Mouse (Mus musculus) limb, embryonic 14.5 days (tissue): ENCODE data around the gene Lrp3. TPM values are rescaled to one million over a fixed set of nuclear protein-coding genes. Genes with fewer than 3 reads are reported as not detected.

Experiments
- ATAC-seq: fragments of 200-750 bp; cut with Nextera tagmentation; 2 replicates; pipeline ENCODE4 v1.8.0; 2017; ENCODE audit warnings: low read depth, moderate number of reproducible peaks, moderate TSS enrichment; ENCODE audit not compliant: low FRiP score
- DNase-seq: peaks from one replicate; pipeline ENCODE4 v3.0.0-alpha.2; 2015; ENCODE audit warnings: low spot score
- H3K27ac ChIP-seq: fragments of 300-500 bp; sonication (generic); replicated peaks from 2 replicates; pipeline ENCODE4 v1.5.1; 2014; ENCODE audit warnings: low read depth, mild to moderate bottlenecking, low read length, moderate library complexity, mixed read lengths
- H3K27me3 ChIP-seq: fragments of 300-500 bp; sonication (generic); 2 replicates; pipeline ENCODE4 v1.6.1; 2014; ENCODE audit warnings: low read length, mixed read lengths; ENCODE audit not compliant: control insufficient read depth, insufficient read depth
- H3K36me3 ChIP-seq: fragments of 300-500 bp; sonication (generic); 2 replicates; pipeline ENCODE4 v1.6.1; 2014; ENCODE audit warnings: mild to moderate bottlenecking, low read length, moderate library complexity, mixed read lengths; ENCODE audit not compliant: control insufficient read depth, insufficient read depth
- H3K4me1 ChIP-seq: fragments of 300-500 bp; sonication (generic); 2 replicates; pipeline ENCODE4 v1.6.1; 2014; ENCODE audit warnings: antibody characterized with exemption, low read length, mixed read lengths; ENCODE audit not compliant: control insufficient read depth, insufficient read depth
- H3K4me2 ChIP-seq: fragments of 300-500 bp; sonication (generic); replicated peaks from 2 replicates; pipeline ENCODE4 v1.6.1; 2014; ENCODE audit warnings: low read depth, mild to moderate bottlenecking, low read length, moderate library complexity; ENCODE audit not compliant: severe bottlenecking
- H3K4me3 ChIP-seq: fragments of 300-500 bp; sonication (generic); replicated peaks from 2 replicates; pipeline ENCODE4 v1.5.1; 2014; ENCODE audit warnings: low read length
- H3K9ac ChIP-seq: fragments of 300-500 bp; sonication (generic); 2 replicates; pipeline ENCODE4 v1.6.1; 2014; ENCODE audit warnings: mild to moderate bottlenecking, low read depth, low read length, moderate library complexity; ENCODE audit not compliant: severe bottlenecking
- H3K9me3 ChIP-seq: fragments of 300-500 bp; sonication (generic); 2 replicates; pipeline ENCODE4 v1.6.1; 2016; ENCODE audit warnings: low read length; ENCODE audit not compliant: control insufficient read depth
- POLR2A ChIP-seq: fragments of 200-500 bp; IDR thresholded peaks from 2 replicates; pipeline ENCODE4 v1.8.0; 2012; ENCODE audit warnings: inconsistent platforms, mild to moderate bottlenecking, moderate library complexity, borderline replicate concordance; ENCODE audit not compliant: insufficient read depth, insufficient read length; ENCODE audit errors: extremely low read depth
- WGBS: fragments of 180-500 bp; shearing (Covaris S2); extraction: QIAGEN DNeasy Blood & Tissue Kit; methylation state at CpG from one replicate; pipeline ENCODE4 v1.1.7; 2014; 5-methylcytosine and 5-hydroxymethylcytosine counted together
- polyA plus RNA-seq, 2 experiments: library from polyadenylated mRNA; depleted of rRNA in 1 of 2; stranded (reverse) in 1 of 2; unstranded in 1 of 2; fragments of >200 nt; fragmentation: Nextera tagmentation in 1 of 2; extraction: Ambion mirVana in 1 of 2; gene quantifications; 2 replicates each; pipeline versions ENCODE4 v1.2.1 to v1.2.3; 2012 to 2014

Lrp3 gene
- polyA plus RNA-seq, 2 experiments = 11.7 to 31.7 TPM

DNA sequence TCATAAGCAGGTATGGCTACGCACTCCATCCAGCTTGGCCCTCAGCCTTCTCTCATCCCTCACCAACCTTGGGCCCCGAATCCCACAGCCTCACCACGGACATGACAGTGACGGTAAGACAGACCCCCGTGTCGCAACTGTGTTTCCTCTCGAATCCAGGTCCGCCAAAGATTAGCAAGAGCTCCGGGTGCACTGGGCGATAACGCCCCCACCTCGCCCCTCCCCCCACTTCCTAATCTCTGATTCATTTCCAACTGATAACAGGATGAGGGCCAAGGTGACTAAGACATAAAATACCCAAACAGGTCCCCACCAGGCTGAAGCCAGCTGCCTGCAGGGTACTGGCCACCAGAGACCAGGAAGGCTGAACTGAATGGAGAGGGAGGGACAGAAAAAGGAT lies 60.8 kb downstream of the Lrp3 start:
- Histone ChIP-seq H3K36me3 (no peaks in the 10 kb centered on the region), H3K4me2 (no peak overlapping the region), H3K27me3 (no peaks in the 10 kb centered on the region), H3K9me3 (no peaks in the 10 kb centered on the region), H3K27ac (no peak overlapping the region), H3K4me1 (0 out of 2 replicates have a peak, but pooled peaks cover 2% of the 10 kb centered on the region), H3K4me3 (no peak overlapping the region), H3K9ac (no peak overlapping the region)
- ATAC-seq (no peak), DNase-seq (no peak)
- TF ChIP-seq POLR2A = no peak
- WGBS = 75% methylated on average over 12 of the region's 12 CpGs

DNA sequence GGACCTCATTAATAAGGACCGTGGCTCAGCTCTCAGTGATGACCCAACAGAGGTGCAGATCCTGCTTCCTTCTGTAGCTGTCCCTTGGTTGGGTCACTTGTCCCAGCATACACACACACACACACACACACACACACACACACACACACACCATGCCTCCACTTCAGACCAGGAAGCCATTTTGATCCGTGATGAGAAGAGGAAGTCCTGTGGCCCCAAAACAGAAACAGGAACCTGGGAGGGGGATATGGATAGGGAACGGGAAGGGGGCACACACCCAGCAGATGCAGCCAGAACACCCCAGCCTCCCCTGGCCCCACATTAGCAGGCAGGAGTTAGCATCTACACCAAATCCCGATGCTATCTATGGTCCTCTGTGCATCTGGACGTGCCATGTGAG lies 64.4 kb downstream of the Lrp3 start:
- H3K4me1 ChIP-seq = peaks cover 6% of the 10 kb centered on the region; the same call in 1 of the 2 replicates
- no peaks in the 10 kb centered on the region for H3K9me3 ChIP-seq
- no peak for DNase-seq
- no peak for TF ChIP-seq POLR2A
- H3K27ac ChIP-seq = no peak overlapping the region
- ATAC-seq = no peak
- no peak overlapping the region for H3K9ac ChIP-seq
- H3K27me3 ChIP-seq = no peaks in the 10 kb centered on the region
- no peaks in the 10 kb centered on the region for H3K36me3 ChIP-seq
- H3K4me3 ChIP-seq = no peak overlapping the region
- 76% methylated on average over 5 of the region's 5 CpGs for WGBS
- no peak overlapping the region for H3K4me2 ChIP-seq

Other genes starting within 250 kb of the Lrp3 start
- 18.1 and 27.6 TPM in 2 replicates for gene Cebpg, start 158.9 kb downstream of the Lrp3 start, polyA plus RNA-seq (2012; rRNA removed)
- gene Cebpg, start 158.9 kb downstream of the Lrp3 start, polyA plus RNA-seq (2014; fragmentation: Nextera tagmentation; extraction: Ambion mirVana) = 39.3 and 41.6 TPM in 2 replicates
- 23.6 and 25.4 TPM in 2 replicates for gene Cebpa, start 96.2 kb downstream of the Lrp3 start, polyA plus RNA-seq (2012; rRNA removed)
- 13.0 and 14.6 TPM in 2 replicates for gene Cebpa, start 96.2 kb downstream of the Lrp3 start, polyA plus RNA-seq (2014; fragmentation: Nextera tagmentation; extraction: Ambion mirVana)
- 7.5 and 9.1 TPM in 2 replicates for gene Slc7a10, start 29.1 kb downstream of the Lrp3 start, polyA plus RNA-seq (2012; rRNA removed)
- 2.7 and 3.2 TPM in 2 replicates for gene Slc7a10, start 29.1 kb downstream of the Lrp3 start, polyA plus RNA-seq (2014; fragmentation: Nextera tagmentation; extraction: Ambion mirVana)
- 10.2 and 12.8 TPM in 2 replicates for gene Gpatch1, start 102.9 kb upstream of the Lrp3 start, polyA plus RNA-seq (2012; rRNA removed)
- 15.8 and 21.2 TPM in 2 replicates for gene Gpatch1, start 102.9 kb upstream of the Lrp3 start, polyA plus RNA-seq (2014; fragmentation: Nextera tagmentation; extraction: Ambion mirVana)
- 1.8 and 2.5 TPM in 2 replicates for gene Rhpn2, start 118.7 kb upstream of the Lrp3 start, polyA plus RNA-seq (2012; rRNA removed)
- 1.7 and 2.0 TPM in 2 replicates for gene Rhpn2, start 118.7 kb upstream of the Lrp3 start, polyA plus RNA-seq (2014; fragmentation: Nextera tagmentation; extraction: Ambion mirVana)
- gene Faap24, start 181.3 kb upstream of the Lrp3 start, polyA plus RNA-seq (2012; rRNA removed) = 5.1 and 5.7 TPM in 2 replicates
- 13.0 and 14.3 TPM in 2 replicates for gene Faap24, start 181.3 kb upstream of the Lrp3 start, polyA plus RNA-seq (2014; fragmentation: Nextera tagmentation; extraction: Ambion mirVana)
- 25.8 and 32.9 TPM in 2 replicates for gene Cep89, start 181.5 kb upstream of the Lrp3 start, polyA plus RNA-seq (2012; rRNA removed)
- gene Cep89, start 181.5 kb upstream of the Lrp3 start, polyA plus RNA-seq (2014; fragmentation: Nextera tagmentation; extraction: Ambion mirVana) = 25.7 and 28.0 TPM in 2 replicates
- 0.59 and 0.70 TPM in 2 replicates for gene Slc7a9, start 233.3 kb upstream of the Lrp3 start, polyA plus RNA-seq (2012; rRNA removed)
- gene Slc7a9, start 233.3 kb upstream of the Lrp3 start, polyA plus RNA-seq (2014; fragmentation: Nextera tagmentation; extraction: Ambion mirVana) = 0.50 TPM in 1 of 2 replicates, not detected in the other